ENCODE assay signal across 8 mouse cellular contexts in genomic region chr14:75876320-75877043, GRCm38 (mm10). TPM values are rescaled to one million over a fixed set of nuclear protein-coding genes. Genes with fewer than 3 reads are reported as not detected.
DNase-seq lines count a peak whose midpoint lies in the region; ATAC-seq and TF ChIP-seq lines count a peak whose summit lies in the region.

No protein-coding gene starts in this region.

- DNase-seq in liver: peak; percentile 78
- DNase-seq in embryo, embryonic 11.5 days (ENCODE audit: low read depth, low spot score): peak; percentile 84
- DNase-seq in left cerebral cortex, postnatal 25 days (ENCODE audit: low spot score in 2 of 2): peak; percentile 87 to 92
- DNase-seq in midbrain, embryonic 14.5 days: peak; percentile 94
- DNase-seq in spleen, adult 12 weeks (ENCODE audit: low spot score): peak; percentile 40

- peak; percentile 92 for TF ChIP-seq CTCF in intestine, postnatal 0 days (IDR thresholded peaks at IDR 0.05; ENCODE audit: low read depth)

- no peak overlapping the region for H3K9ac ChIP-seq in liver, embryonic 12.5 days
- no peak overlapping the region for H3K9ac ChIP-seq in intestine, postnatal 0 days (ENCODE audit: low read depth, low read length)
- no peak overlapping the region for H3K9ac ChIP-seq in midbrain, embryonic 14.5 days (replicated peaks; ENCODE audit: low read length)

- peaks cover 6% of the 10 kb centered on the region; the same call in 1 of the 2 replicates for H3K4me1 ChIP-seq in liver, embryonic 12.5 days
- H3K4me1 ChIP-seq in intestine, postnatal 0 days (replicated peaks; ENCODE audit: control insufficient read depth, insufficient read depth, low read length): no peaks in the 10 kb centered on the region
- no peaks in the 10 kb centered on the region for H3K4me1 ChIP-seq in midbrain, embryonic 14.5 days (ENCODE audit: control insufficient read depth, insufficient read depth, low read length)

- H3K9me3 ChIP-seq in liver, embryonic 12.5 days (replicated peaks): no peaks in the 10 kb centered on the region
- H3K9me3 ChIP-seq in intestine, postnatal 0 days (ENCODE audit: control insufficient read depth): no peaks in the 10 kb centered on the region
- H3K9me3 ChIP-seq in midbrain, embryonic 14.5 days (ENCODE audit: control insufficient read depth, low read length): no peaks in the 10 kb centered on the region

- H3K27ac ChIP-seq in liver, embryonic 12.5 days: no peak overlapping the region
- no peak overlapping the region for H3K27ac ChIP-seq in intestine, postnatal 0 days (ENCODE audit: low read depth, low read length)
- H3K27ac ChIP-seq in midbrain, embryonic 14.5 days (replicated peaks; ENCODE audit: low read depth, low read length): 0 out of 2 replicates have a peak overlapping the region, but pooled peaks have one; percentile 16

- H3K4me3 ChIP-seq in liver, embryonic 12.5 days: no peak overlapping the region
- H3K4me3 ChIP-seq in intestine, postnatal 0 days (ENCODE audit: low read depth, low read length): no peak overlapping the region
- H3K4me3 ChIP-seq in midbrain, embryonic 14.5 days (replicated peaks; ENCODE audit: low read depth, low read length): no peak overlapping the region

- intact Hi-C loops in left cerebral cortex, postnatal 25 days (cut with DNase I): loop anchor here (1.0 kb wide), 2 partner anchors 86 to 201 kb away; no protein-coding TSS in a partner anchor

- no peak for ATAC-seq in liver, embryonic 12.5 days
- peak; percentile 41 for ATAC-seq in granulocyte monocyte progenitor cell, adult 5-6 weeks (replicated peaks; ENCODE audit: poor library complexity, severe bottlenecking)
- no peak for ATAC-seq in intestine, postnatal 0 days
- peak; percentile 76 for ATAC-seq in midbrain, embryonic 14.5 days (ENCODE audit: low FRiP score, low TSS enrichment)

- H3K27me3 ChIP-seq in liver, embryonic 12.5 days (replicated peaks): peaks cover 12% of the 10 kb centered on the region
- no peaks in the 10 kb centered on the region for H3K27me3 ChIP-seq in intestine, postnatal 0 days (replicated peaks; ENCODE audit: control insufficient read depth, insufficient read depth, low read length)
- no peaks in the 10 kb centered on the region for H3K27me3 ChIP-seq in midbrain, embryonic 14.5 days (ENCODE audit: control insufficient read depth, insufficient read depth, low read length)

- 17% methylated on average over 21 of the region's 21 CpGs for WGBS in liver, embryonic 12.5 days (ENCODE audit: insufficient replicate concordance)
- WGBS in intestine, postnatal 0 days: 15% methylated on average over 21 of the region's 21 CpGs
- WGBS in midbrain, embryonic 14.5 days: 9% methylated on average over 21 of the region's 21 CpGs

- H3K36me3 ChIP-seq in liver, embryonic 12.5 days: no peaks in the 10 kb centered on the region
- H3K36me3 ChIP-seq in intestine, postnatal 0 days (ENCODE audit: control insufficient read depth, insufficient read depth): no peaks in the 10 kb centered on the region
- no peaks in the 10 kb centered on the region for H3K36me3 ChIP-seq in midbrain, embryonic 14.5 days (ENCODE audit: control insufficient read depth, insufficient read depth, low read length)

- no peak overlapping the region for H3K4me2 ChIP-seq in liver, embryonic 12.5 days
- no peak overlapping the region for H3K4me2 ChIP-seq in intestine, postnatal 0 days (replicated peaks; ENCODE audit: low read depth)
- H3K4me2 ChIP-seq in midbrain, embryonic 14.5 days (ENCODE audit: low read length): peak overlapping the region; percentile 43

RNA-seq across cellular contexts. Expression of gene Tpt1, which starts 31.6 kb away (rescaled TPM):
- 673 and 675 TPM in 2 replicates for polyA plus RNA-seq in liver, embryonic 12.5 days (2016; fragmentation: Nextera tagmentation; extraction: Ambion mirVana)
- total RNA-seq in granulocyte monocyte progenitor cell, adult 5-6 weeks (2014; fragmentation: Nextera tagmentation): 4,580 and 4,737 TPM in 2 replicates
- 844 and 942 TPM in 2 replicates for total RNA-seq in granulocyte monocyte progenitor cell, adult 5-6 weeks (2017)
- 1,212 and 1,295 TPM in 2 replicates for polyA plus RNA-seq in intestine, postnatal 0 days (2015; fragmentation: Nextera tagmentation; extraction: Ambion mirVana)
- total RNA-seq in left cerebral cortex, postnatal 25 days (2021): 1,000 to 10,000 TPM; 1,037 to 1,046 TPM
- 851 and 883 TPM in 2 replicates for polyA plus RNA-seq in midbrain, embryonic 14.5 days (2014; fragmentation: Nextera tagmentation; extraction: Ambion mirVana)

Comparison
In these comparisons a context has a peak if more than half of its experiments do, and no peak if none do; other contexts are left out.
1. DNase-seq: peak in every context shown above with its lines; median percentile 94 in midbrain, embryonic 14.5 days; 90 in left cerebral cortex, postnatal 25 days; 84 in embryo, embryonic 11.5 days; 78 in liver; 40 in spleen, adult 12 weeks.
2. ATAC-seq: peak in granulocyte monocyte progenitor cell, adult 5-6 weeks (single experiment) and midbrain, embryonic 14.5 days (single experiment); none in liver, embryonic 12.5 days (single experiment) and intestine, postnatal 0 days (single experiment).